Mouse (Mus musculus) c-Kit-positive CD71-positive TER-119-negative erythroid progenitor cells, embryonic 14.5 days (primary cell): ENCODE measurements at regions not wholly inside any gene's neighbourhood (a gene's known extent, or its start where the extent isn't known, plus 50 kb on each side); places are given as distances from the start of the nearest gene placed in this dataset.

ENCODE experiments used
- DNase-seq: peaks from one replicate; pipeline ENCODE4 v3.0.0-alpha.2; 2013; ENCODE audit warnings: low read depth

DNA sequence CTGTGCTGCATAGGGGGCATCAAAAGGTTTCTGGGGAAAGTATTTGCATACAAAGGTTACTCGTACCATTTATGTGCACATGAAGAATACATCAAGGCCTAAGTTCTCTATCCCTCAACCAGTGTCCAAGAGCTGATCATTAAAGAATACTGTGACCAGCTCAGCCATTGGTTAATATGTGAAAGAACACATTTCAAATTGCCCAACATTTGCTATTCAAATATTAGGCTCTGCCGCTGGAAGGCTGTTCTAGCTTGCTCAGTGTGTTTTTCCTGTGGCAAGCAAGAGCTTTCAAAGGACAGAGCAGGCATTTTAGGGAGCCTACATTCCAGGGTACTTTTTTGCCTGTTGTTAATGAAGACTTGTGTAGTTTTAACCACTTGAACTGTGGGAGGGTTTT is 220.8 kb downstream of the Ahr start:
- no peak for DNase-seq

DNA sequence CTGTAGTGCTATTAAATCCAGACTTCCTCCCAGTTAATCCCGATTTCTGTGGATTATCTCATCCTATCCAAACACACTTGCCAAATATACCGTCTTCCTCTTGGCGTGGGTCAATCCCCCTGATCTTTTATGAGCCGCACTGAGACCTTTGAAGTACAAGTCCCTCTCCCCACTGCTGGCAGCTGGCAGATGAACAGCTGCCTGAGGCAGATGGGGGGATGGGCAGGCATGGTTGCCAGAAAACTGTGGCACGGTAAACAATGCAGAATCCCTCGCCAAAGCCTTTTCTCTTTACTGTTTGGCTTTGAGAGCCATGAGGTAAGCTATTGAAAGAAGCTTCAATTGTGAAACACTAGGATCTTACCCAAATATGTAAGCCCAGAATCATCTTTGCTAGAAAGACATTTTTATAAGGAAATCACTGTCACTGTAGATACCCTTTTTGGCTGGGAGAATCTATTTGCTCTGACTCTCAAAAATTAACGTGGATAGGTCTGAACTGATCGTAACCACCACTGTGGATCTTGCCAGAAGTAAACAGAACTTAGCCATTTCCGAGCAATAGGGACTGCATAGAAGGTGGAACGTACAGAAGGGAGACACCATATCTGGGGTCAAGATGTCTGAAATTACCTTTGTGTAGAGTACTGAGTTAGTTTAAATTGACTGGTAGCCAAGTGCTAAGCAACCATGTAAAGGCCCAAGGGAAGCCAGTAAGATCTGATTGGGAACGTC is 221.5 kb downstream of the Ahr start:
- DNase-seq: no peak

DNA sequence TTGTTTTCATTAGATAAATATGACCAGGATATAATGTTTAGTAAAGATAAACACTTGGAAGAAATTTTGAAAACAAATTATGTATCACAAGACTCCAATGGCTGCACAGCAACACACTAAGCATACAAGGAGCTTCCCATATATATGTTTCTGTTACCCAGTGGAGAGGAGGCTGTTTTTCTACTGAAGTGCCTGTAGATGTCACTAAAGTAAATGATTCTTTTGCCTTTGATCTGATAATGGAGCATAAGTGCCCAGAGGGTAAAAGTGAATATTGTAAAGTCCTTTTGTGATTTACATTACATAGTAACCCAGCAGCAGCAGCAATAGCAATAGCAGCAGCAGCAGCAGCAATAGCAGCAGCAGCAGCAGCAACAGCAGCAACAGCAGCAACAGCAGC is 226.3 kb downstream of the Ahr start:
- DNase-seq: no peak

DNA sequence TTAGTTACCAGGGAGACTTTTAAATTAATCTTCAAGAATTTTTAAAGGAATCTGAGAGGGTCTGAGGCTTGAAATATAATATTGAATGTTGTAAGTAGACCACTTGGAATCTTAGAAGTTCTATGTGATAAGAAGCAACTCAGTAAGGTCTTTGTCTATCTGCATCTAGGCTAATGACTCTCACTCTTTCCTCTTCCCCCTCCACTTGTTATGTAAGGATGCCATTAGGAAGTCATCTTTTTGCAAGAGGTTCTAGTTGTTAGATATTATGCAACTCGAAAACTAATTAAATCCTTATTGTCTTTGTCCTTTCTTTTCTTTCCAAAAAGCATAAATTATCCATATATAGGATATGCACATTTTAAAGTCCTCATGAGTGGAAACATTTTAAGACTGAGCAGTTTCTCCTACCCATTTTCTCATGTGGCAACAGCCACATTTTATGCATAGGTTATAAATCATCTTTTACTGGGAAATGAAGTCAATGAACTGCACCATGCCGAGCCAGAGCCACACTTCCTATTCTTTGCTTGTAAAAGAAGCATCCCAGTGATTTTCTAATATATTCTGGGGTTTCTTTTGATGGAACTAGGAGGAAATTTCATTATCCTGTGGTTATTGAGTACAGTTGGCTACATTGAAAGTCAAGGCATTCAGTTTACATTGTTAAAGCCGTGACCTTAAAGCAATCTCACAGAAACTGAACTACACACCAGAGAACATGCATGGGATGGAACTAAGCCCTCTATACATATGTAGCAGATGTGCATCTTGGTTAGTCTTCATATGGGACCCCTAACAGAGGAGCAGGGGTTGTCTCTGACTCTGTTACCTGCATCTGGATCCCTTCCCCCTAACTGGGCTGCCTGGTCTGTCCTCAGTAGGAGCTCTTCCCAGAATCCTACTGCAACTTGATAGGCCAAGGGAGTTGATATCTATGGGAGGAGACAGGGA is 230.8 kb downstream of the Ahr start:
- no peak for DNase-seq

DNA sequence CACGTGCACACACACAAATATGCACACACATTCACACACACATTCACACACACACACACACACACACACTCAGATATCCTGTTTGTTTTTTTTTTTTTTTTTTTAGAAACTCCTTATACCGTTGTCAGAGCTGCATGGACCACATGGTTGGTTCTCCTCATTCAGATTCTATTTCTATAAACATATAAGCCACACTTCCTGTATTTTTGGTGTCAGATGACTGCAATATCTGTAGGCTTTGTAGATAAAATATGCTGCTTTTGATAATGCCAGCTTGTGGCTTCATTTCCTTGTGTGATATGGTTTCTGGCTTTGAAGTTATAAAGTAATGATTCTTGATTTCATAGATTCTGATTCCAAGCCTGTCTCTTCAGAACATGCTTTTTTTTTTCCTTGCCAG is 231.7 kb downstream of the Ahr start:
- DNase-seq: no peak

DNA sequence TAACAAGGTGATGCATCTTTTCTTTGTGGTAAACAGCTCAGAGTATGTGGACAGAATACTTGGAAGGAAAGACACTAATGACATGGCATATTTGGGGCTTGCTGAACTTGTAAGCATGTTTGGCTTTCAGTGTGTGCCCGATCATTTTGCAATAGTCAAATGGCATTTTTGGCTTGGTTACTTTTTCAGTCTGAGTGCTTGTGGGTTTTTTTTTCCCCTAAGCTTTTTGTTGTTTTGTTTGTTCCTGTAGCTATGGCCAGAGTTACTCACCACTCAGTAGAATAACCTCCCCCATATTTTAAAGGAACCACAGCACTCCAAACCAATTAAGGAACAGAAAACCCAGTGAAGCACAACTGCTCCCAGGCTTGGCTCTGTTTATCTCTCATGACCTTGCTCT is 240.2 kb downstream of the Ahr start:
- DNase-seq: no peak

DNA sequence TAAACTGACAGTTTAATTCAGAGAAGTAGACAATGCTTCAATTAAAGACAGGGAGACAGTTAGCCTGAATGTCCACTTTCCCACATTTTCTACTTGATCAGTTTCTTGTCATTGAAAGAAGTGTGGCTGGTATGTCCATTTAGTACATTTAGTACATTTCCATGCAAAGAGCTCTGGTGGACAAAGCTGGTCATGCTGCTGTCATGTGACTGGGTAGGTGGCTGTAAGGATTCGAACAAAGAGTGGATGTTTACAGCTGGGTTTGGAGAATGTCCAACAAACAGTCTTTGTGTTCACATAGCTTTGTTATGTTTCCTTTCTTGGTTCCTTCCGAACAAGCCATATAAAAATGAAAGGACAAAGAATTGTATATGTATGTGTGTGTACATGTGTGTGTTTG is 241.3 kb downstream of the Ahr start:
- DNase-seq: no peak

DNA sequence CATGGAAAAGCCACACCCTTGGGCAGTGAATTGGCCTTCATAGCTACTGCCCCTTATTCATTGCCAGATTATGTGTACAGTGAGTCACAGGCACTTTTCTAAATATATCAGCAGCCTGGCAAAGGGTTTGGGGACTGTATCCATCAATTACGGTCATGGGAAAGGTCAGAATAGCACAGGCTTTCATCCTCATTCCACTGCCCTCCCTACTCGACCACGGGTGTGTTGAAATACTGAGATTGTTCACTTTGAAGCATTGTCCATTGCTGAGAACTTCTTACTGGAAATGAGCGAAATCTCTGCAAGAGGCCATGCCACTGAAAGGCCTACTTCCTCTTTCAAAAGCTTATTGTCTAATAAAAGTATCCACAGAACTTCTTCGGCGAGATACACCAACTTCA is 242.9 kb downstream of the Ahr start:
- no peak for DNase-seq

DNA sequence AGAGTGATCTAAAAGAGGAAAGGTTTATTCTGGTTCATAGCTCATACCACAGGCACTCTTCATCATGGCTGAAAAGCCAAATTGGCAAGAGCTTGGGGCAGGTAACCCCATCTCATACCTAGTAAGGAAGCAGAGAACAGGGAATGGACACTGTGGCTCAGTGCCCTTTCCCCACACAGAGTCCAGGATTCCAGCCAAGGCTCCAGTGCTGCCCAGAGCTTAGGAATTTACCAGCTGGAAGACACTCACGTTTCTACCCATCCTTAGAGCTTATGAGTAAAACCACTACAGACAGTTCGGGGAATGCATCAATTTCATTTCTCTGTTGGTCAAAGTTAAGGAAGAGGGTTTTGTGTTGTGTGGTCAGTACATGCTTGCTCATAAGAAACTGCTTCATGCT is 241.0 kb downstream of the Snx13 start:
- no peak for DNase-seq

DNA sequence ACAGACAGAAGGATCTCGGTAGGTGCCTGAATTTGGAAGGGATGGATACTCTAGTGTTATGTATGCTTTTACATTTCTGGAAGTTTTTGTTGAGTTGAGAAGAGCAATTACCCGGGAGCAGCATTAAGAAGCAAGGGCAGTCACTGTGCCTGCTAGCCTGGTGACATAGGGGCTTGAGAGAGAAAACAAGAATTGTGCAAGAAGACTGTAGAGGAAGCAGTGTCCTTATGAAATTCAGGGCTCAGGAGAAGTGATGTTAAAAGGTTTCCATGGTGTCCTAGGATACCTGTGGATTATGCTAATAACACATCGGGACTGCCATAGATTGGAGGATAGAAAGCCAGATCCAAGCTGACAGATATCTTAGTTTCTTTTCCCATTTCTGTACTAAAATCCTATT is 240.6 kb downstream of the Snx13 start:
- DNase-seq: no peak

DNA sequence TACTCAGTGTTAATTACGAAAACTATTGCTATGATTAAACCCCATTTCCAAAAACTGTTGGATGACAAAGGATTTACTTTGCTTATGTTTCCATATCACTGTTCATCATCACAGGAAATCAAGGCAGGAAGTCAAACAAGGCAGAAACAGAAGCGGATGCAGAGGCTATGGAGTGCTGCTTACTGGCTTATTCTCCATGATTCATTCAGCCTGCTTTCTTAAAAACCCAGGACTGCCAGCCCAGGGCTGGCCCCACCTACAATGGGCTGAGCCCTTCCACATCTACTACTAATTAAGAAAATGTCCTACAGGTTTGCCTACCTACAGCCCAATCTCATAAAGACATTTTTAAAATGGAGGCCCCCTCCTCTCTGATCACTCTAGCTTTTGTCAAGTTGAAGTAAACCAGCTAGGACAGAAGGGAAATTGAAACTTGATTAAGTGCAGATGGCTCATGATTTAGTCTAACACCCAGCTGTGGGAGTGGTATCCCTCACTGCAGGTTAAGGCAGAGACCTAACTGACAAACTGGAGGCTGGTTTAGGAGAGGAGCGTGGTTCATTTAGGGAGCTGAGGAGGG is 240.1 kb downstream of the Snx13 start:
- DNase-seq: no peak

DNA sequence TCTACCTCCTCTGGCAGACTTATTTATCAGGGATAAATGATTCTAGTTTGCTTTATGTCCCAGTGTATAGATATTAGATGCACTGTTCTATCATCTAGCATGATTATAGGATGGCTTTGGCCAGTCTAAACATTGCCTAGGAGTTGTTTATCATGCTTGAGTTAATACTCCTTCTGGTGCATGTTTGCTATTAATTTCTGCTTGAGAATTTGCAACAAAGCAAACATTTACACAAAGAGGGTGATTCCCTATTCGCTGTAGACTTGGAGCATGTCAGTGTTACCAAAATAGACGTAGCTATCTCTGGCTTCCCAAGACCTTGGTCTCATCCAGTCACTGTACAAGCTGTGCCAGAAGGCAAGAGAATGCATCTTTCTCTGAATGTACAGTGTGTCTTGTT is 237.4 kb downstream of the Snx13 start:
- no peak for DNase-seq

DNA sequence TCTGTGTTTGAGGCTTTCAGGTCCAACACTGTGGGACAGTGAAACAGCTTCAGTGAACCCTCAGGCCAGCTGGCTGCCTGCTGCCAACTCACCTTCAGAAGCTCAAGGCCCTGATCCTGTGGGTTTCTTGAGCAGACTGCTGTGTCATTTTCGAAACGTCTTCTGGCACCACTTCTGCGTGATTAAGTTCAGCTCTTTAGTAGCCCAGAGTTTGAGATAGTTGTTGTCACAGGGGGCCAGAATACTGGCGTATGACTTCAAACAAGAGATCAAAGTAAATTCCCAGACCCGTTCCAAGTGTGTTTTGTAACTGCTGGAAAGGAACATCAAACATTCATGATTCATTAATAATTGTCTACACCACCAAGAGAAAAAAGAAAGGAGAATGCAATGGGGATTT is 236.9 kb downstream of the Snx13 start:
- DNase-seq: no peak

DNA sequence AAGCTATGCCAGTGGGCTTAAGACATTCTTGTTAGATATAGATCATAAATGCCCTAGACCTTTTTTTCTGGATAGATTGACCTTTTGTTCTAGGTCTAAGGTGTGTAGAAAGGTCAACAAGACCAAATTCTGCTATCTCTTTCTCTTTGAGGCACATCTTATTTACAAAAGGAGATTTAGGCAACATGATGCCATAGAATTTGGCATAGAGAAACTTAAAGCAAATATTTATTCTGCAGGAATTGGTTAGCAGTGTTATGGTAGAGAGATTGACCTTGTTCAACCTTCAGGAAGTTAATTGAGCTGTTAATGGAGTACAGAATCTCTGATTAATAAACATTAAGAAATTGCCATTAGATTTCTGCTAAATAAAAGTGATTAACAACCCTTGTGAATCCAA is 236.4 kb downstream of the Snx13 start:
- DNase-seq: no peak

DNA sequence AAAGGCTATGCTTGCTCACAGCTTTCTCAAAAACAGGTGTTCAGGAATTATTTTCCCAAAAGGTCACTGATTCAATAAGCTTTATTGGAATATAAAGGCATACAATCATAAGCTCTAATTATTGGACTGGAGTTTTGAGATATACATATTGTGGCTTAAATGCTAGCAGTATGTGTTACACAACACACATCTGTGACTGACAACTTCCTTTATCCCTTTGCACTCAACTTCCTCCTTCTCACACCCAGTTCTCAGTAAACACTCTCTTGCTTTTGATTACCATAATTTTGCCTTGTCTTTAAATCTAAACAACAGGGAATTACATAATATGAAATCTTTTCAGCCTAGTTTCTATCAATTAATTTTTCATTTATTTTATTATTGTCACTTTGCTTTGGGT is 222.5 kb downstream of the Snx13 start:
- DNase-seq: no peak

DNA sequence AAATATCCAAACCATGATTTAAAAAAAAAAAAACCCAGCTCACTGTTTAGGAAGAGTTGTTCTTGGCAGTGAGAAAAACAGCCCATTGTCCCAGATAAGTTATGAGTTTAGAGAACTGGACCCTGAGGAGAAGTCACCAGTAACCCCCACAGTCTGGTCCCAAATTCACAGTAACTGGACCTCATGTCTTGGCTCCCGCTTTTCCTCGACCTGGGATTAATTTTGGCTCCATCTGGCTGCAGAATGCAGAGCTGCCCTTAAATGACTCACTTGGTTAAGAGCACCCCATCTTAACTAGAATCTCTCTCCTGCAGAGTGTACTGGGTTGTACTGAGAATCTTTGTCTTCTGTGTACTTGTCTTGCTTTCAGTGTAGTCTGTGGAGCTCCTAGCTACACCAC is 221.0 kb downstream of the Snx13 start:
- no peak for DNase-seq

DNA sequence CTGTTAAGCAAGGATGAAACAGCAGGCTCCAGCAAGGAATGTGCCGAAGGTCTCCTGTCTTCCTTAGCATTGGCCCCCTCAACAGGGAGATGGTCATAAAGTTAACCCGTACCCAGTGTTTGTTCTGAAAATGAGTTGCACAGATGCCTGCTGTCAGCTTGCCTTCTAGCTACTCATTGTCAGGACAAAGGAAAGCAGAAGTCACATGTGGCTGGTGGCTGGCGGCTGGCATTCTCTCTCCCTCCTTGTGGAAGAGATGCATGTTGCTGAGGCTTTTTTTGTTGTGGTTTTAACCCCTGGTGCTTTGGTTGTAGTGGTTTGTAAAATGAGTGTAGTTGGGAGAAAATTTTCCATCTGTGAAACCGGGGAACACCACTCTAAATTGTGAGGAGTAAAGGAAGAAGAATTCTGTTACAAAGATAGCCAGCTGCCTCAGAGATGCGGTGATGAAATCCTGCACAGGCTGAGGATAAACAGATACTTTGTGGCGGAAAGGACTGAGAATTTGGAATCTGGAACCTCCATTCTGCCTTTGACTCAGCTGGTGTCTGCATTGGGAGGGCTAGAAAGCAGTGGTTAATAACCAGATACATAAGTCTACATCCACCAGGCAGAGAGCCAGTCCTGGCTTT is 220.2 kb downstream of the Snx13 start:
- no peak for DNase-seq

DNA sequence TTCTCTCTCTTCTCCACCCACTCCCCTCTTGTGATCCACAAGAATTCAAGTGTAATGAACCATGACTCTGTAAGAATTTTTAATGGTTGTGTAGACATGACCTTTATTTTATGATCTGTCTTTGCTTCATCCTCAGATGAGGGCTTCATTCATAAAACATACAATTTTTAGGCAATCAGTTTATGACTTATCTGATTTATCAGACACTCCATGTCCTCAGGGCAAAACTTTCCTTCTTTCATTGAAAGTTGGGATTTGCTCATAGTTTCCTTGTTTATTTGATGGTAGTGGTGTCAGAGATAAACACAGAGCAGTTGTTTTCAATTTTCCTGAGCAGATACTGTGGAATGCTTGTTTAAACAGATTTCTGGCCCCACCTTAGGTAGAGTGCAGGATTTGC is 212.8 kb downstream of the Snx13 start:
- DNase-seq: no peak

DNA sequence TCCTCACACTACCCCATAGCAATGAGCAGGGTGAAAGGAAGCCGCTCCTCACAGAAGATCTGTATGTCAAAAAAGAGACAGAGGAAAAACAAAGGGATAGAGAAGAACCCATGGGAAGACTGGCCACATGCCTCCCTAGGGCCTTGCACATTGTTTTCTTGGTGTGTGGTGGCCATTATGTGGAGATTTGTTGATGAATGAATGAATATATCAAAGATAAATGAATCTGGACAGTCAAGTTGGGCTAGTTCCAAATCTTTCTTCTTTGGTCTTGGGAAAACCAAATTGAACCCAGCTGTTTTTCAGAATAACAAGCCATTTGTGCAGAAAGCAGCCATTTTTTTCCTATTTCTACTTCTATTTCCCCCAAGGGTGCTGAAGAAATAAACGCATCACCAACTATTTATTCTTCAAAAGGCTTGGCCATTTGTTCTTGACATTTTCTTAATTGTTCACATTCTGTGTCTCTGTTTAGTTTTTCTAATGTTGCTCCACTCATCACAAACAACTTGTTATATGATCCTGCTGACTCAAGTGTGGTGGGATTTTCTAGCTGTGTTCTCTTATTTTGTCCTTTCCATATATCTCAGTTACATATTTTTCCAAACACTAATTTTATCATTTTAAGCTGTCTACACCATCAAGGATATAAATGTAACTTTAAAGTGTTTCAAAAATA is 208.9 kb downstream of the Snx13 start:
- DNase-seq: no peak

DNA sequence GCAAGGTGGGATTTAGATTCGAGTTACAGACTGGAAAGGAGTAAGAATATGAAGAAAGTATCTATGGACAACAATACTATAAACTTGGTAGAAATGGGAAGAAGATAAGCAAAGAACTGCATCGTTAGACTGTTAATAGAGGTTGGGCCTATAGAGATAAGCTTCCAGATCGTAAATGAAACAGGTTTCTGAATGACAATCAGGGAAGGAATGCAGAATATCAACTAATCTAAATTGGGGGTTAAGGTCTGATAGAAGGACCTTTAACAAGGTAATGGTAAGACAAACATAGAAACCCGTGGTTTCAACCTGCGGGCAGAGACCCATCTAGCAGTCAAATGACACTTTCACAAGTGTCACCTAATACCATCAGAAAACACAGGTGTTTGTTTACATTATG is 201.5 kb downstream of the Snx13 start:
- DNase-seq: no peak

DNA sequence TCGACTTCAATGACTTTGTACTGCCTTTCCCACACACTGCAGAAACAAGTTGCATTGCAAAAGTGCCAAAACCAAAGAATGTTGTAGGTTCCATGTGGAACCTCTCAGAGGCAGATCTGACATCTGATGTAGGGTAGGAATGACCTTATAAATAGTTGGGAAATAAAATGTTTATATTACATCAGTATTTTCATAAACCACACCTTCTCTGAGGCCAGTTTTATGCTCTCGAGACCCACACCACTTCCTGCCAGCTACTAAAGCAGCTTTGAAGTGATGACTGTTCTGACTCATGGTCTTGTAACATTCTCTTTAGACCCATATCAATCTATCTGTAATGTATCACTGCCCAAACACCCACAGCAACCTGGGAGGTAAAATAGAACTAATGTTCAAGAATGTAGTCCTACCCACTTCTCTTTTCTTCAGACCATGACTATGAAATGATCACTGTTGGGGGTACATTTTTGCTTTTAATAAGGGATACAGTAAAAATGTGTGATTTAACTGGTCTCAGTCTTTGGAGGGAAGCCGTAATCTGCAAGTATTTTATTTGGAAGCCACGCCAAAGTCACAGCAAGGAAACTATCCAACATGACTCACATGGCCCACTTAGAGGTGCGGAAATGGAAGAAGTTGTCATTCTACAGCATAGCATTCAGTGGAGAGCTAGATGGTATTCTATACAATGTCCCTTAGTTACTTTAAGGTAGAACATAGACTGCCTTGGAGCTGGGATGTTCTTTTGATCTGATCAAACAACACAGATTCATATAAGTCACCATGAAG is 199.4 kb downstream of the Snx13 start:
- DNase-seq: no peak
